Mouse (Mus musculus) cortical plate, adult 2 months (tissue): Measurements from ENCODE around the gene Gtf3c1. TPM values are rescaled to one million over a fixed set of nuclear protein-coding genes. Genes with fewer than 3 reads are reported as not detected.

Experiments
- H3K27ac ChIP-seq: fragments of 200-500 bp; 2 replicates; pipeline ENCODE4 v1.5.1; 2012; ENCODE audit warnings: low read length, control low read depth, inconsistent platforms; ENCODE audit not compliant: insufficient read depth
- H3K4me1 ChIP-seq: fragments of 200-500 bp; 2 replicates; pipeline ENCODE4 v1.6.1; 2011; ENCODE audit warnings: low read length; ENCODE audit not compliant: control insufficient read depth, insufficient read depth
- H3K4me3 ChIP-seq: fragments of 200-500 bp; 2 replicates; pipeline ENCODE4 v1.5.1; 2011; ENCODE audit warnings: mild to moderate bottlenecking, low read length, control low read depth; ENCODE audit not compliant: insufficient read depth
- CTCF ChIP-seq: fragments of 200-500 bp; IDR thresholded peaks from 2 replicates; pipeline ENCODE4 v1.5.1; 2011; ENCODE audit warnings: mild to moderate bottlenecking, control low read depth, low read length; ENCODE audit not compliant: insufficient read depth; ENCODE audit errors: extremely low read depth
- POLR2A ChIP-seq: fragments of 200-500 bp; IDR thresholded peaks from 2 replicates; pipeline ENCODE4 v1.6.1; 2011; ENCODE audit warnings: mild to moderate bottlenecking, low read length, control low read depth; ENCODE audit not compliant: insufficient read depth; ENCODE audit errors: extremely low read depth
- polyA plus RNA-seq: library from polyadenylated mRNA; depleted of rRNA; stranded (reverse); fragments of >200 nt; gene quantifications from 2 replicates; pipeline ENCODE4 v1.2.3, GENCODE M21; 2012

The Gtf3c1 gene
- polyA plus RNA-seq, 1 experiment, result 54.2 TPM

- no peak for TF ChIP-seq POLR2A
- TF ChIP-seq CTCF, result no peak
- Histone ChIP-seq H3K4me3 (no peak overlapping the region), H3K27ac (no peak overlapping the region), H3K4me1 (no peaks in the 10 kb centered on the region)
Measured at GRCm38 (mm10) chr7:125649013-125649412, 58.6 kb downstream of the Gtf3c1 start.

DNA sequence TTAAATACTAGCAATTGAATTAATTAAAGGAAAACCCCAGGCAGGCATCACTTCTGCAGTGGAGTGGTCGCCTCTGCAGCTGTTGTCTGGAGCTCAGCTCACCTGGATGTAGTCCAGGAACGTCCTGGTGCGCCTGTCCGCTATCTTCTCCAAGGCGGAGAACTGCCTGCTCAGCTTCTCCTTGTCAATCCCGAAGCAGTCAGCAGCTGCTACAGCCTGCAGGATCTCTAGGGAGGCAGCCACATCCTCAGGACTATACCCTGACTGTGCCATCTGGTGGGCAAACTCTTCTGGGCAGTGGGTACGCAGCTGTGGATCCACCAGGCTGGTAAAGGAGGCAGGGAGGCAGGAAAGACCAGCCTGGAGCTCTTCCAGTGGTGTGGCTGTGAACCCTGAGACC, 62.2 kb downstream of the Gtf3c1 start:
- no peak overlapping the region for H3K27ac ChIP-seq
- TF ChIP-seq POLR2A, result no peak
- no peak for TF ChIP-seq CTCF

GRCm38 (mm10) chr7:125643880-125644279, 63.7 kb downstream of the Gtf3c1 start:
- Histone ChIP-seq H3K4me3 (no peak overlapping the region), H3K27ac (no peak overlapping the region), H3K4me1 (no peaks in the 10 kb centered on the region)
- no peak for TF ChIP-seq POLR2A
- TF ChIP-seq CTCF, result no peak

More for the DNA sequence above, 62.2 kb downstream of the Gtf3c1 start:
- Histone ChIP-seq H3K4me1 (no peaks in the 10 kb centered on the region), H3K4me3 (no peak overlapping the region)

- Histone ChIP-seq H3K4me3 (no peak overlapping the region), H3K4me1 (no peaks in the 10 kb centered on the region), H3K27ac (no peak overlapping the region; the same call in 1 of the 2 replicates)
- TF ChIP-seq POLR2A (no peak), CTCF (peak; percentile 92)
Measured at GRCm38 (mm10) chr7:125638870-125639386, 68.7 kb downstream of the Gtf3c1 start.

DNA sequence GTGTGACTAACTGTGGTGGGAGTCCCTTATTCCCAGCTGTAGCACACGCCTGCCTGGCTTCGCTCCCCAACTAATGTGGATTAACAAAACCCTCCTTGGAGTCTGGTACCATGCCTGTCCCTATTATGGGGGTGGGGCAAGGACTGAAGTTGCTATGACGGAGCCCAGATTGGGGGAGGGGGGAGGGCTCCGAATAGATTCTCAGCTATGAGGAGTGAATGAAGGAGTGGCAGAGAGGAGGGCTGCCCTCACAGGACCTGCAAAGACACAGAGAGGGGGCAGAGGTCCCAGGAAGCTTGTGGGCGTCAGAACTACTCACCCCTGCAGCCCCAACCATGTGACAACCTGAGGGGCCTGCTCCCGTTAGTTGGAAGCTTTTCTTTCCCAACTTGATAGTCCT, 69.2 kb downstream of the Gtf3c1 start:
- TF ChIP-seq CTCF (no peak), POLR2A (no peak)
- Histone ChIP-seq H3K4me3 (no peak overlapping the region), H3K4me1 (no peaks in the 10 kb centered on the region), H3K27ac (no peak overlapping the region)

DNA sequence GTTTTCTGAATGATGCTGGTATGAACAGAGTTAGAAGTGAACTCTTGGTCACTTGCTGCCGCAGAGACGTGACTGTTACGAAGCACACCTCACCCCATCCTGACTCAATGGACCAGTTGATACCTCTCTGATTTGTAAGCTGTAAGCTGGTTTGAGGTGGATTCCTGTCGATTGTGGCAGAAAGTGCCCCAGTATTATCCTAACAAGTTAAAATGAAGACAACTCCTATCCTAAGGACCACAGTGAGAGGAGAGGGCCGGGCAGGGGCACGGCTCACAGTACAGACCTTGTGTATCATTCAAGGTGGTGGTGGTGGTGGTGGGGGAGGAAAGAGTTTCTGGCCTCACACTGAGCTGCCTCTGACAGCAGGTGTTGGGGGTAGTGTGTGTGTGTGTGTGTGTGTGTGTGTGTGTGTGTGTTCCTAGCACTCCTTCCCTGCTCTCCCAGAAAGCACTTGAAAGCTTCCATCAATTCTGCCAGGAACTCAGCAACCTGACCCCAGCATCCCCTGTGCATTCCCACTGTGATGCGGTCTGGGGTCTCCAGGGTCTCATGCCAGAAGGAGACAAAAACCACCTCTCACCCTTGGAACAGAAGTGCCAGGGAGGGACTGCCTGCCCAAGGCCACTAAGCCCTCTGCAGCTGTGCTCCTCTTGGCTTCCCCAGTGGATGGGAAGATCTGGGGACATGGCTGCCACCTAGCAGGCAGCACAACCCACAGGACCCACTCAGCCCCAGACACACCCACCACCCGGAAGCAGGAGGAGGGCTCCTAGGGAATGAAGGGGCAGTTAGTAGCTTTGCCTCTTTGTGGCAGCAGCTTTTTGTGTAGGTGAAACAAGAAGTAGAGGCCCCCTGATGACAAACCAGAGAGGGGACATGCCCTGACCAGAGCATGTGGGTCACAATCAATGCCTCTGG, 70.1 kb downstream of the Gtf3c1 start:
- Histone ChIP-seq H3K4me3 (no peak overlapping the region), H3K27ac (no peak overlapping the region), H3K4me1 (no peaks in the 10 kb centered on the region)
- no peak for TF ChIP-seq POLR2A
- TF ChIP-seq CTCF, result no peak

- TF ChIP-seq CTCF, result no peak
- TF ChIP-seq POLR2A, result no peak
- Histone ChIP-seq H3K4me3 (no peak overlapping the region), H3K27ac (no peak overlapping the region), H3K4me1 (no peaks in the 10 kb centered on the region)
Measured at GRCm38 (mm10) chr7:125630989-125631388, 76.6 kb downstream of the Gtf3c1 start.

- H3K27ac ChIP-seq, result no peak overlapping the region
- H3K4me1 ChIP-seq, result no peaks in the 10 kb centered on the region
- TF ChIP-seq POLR2A, result no peak
- TF ChIP-seq CTCF, result no peak
- no peak overlapping the region for H3K4me3 ChIP-seq
Measured at GRCm38 (mm10) chr7:125630317-125630716, 77.3 kb downstream of the Gtf3c1 start.

GRCm38 (mm10) chr7:125625829-125626228, 81.8 kb downstream of the Gtf3c1 start:
- no peaks in the 10 kb centered on the region for H3K4me1 ChIP-seq
- H3K4me3 ChIP-seq, result no peak overlapping the region
- H3K27ac ChIP-seq, result no peak overlapping the region
- TF ChIP-seq POLR2A, result no peak
- TF ChIP-seq CTCF, result no peak

DNA sequence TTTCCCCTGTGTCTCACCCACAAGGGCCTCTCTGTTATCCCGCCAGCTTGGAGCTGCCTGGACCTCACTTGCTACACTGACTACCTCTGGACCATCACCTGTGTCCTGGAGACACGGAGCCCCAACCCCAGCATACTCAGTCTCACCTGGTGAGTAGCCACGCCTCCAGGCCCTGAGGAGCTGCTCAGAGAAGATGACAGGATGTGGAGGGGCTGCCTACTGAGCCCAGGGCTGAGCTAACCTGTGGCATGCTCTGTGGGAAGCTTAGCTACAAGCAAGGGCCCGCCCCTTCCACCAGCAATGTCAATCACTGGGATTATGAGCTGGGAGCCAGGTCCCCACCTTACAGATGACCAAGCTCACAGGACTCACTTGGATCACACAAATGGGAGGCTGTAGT, 82.4 kb downstream of the Gtf3c1 start:
- TF ChIP-seq CTCF (no peak), POLR2A (no peak)
- no peak overlapping the region for H3K4me3 ChIP-seq
- H3K27ac ChIP-seq, result no peak overlapping the region
- no peaks in the 10 kb centered on the region for H3K4me1 ChIP-seq
